Mouse (Mus musculus): ENCODE data around the gene Mgme1.
A peak's percentile ranks its signal among the peaks of the same experiment; 100 is the strongest.

Gene Mgme1

DNA sequence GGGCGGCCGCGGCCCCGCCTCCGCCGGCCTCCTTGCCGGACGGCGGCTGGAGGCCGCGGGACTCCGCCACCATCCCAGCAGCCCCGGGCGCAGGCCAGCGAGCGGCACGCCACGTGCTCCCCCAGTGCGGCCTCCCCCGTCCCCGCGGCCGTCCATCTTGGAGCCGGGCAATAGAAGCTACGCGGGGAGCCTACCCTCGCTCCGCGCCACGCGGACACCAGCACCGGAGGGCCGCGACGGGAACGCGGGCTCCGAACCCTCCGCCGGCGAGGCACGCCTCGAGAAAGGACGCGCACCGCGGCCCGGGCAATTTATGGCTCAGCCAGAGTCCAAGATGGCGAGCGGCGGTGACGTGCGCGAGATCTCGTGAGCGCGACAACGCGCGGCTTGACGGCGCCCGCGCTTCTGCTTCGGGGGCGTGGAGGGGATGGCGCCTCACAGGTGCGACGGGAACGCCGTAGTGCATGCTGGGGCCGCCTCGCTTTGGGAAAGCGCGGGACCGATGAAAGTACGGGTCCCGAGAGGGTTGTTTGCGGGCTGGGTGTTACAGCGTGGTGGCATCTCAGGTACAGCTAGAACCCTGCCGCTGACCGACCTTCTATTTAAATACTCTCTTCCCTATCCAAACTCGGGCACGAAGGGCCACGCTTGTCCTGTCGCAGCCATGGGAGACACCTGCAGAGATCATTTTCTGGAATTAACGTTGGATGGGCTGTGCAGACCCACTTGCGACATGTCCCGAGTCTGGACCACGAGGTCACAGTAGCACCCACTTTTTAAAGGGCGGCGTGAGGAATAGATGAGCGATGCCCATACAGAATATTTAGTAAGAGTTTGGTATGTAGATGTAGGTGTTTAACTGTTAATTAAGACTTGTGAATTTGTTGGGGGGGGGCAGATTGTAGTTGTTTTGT is at the start of gene Mgme1, which contains the start of gene Snx5:
Mgme1 (plus strand) TSS at position 157 of the 914 bp plus-strand sequence.
Snx5 (minus strand) TSS at position 400 of the 914 bp plus-strand sequence.
- peak; percentile 92 to 93 for DNase-seq (ENCODE audit: low spot score in 2 of 2)

GRCm38 (mm10) chr2:144224351-144224750 is 46.1 kb upstream of the Mgme1 start:
- no peak for DNase-seq (ENCODE audit: low spot score in 2 of 2)

GRCm38 (mm10) chr2:144226906-144227586 is 43.4 kb upstream of the Mgme1 start:
- no peak for DNase-seq (ENCODE audit: low spot score in 2 of 2)

- no peak for DNase-seq (ENCODE audit: low spot score in 2 of 2)
Observed at GRCm38 (mm10) chr2:144228521-144229346, 41.7 kb upstream of the Mgme1 start.

DNA sequence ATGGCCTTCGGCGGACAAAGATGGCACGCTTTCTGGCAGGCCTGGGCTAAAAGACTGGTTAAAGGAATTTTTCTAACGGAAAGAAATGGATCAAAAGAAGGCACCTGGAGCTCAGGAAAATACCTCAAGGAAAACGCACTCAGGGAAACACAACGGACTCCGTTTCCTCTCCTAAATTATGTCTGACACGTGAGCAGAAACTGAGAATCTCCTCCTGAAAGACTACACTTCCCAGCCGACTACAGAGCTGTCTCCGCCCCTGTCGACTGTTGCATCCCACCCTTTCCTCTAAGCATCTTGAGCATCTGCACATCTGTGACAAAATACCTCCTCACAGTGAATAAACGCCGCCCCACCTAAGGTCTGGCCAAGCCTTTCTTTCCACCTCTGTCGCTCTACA is 40.8 kb upstream of the Mgme1 start:
- DNase-seq (ENCODE audit: low spot score in 2 of 2) = no peak

- no peak for DNase-seq (ENCODE audit: low spot score in 2 of 2)
Observed at GRCm38 (mm10) chr2:144230498-144230897, 40.0 kb upstream of the Mgme1 start.

DNA sequence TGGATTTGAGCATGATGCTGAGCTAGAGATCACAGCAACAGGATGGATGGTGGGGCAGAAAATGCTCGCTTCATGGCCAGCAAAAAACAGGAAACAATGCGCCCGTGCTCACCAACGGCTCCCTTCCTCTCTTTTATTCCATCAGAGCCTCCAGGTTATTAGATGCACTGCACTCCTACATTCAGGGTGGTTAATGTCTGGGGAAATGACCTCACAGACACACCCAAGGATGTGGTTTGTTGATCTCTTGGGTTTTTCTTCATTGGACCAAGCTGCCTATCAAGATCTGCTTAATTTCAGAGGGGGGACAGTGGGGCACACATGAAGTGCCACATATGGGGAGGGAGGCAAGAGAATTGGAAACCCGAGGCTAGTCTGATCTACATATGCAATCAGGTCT is 39.3 kb upstream of the Mgme1 start:
- no peak for DNase-seq (ENCODE audit: low spot score in 2 of 2)

GRCm38 (mm10) chr2:144233534-144233933 is 36.9 kb upstream of the Mgme1 start:
- no peak for DNase-seq (ENCODE audit: low spot score in 2 of 2)

GRCm38 (mm10) chr2:144235776-144236175 is 34.7 kb upstream of the Mgme1 start:
- DNase-seq (ENCODE audit: low spot score in 2 of 2) = no peak

DNA sequence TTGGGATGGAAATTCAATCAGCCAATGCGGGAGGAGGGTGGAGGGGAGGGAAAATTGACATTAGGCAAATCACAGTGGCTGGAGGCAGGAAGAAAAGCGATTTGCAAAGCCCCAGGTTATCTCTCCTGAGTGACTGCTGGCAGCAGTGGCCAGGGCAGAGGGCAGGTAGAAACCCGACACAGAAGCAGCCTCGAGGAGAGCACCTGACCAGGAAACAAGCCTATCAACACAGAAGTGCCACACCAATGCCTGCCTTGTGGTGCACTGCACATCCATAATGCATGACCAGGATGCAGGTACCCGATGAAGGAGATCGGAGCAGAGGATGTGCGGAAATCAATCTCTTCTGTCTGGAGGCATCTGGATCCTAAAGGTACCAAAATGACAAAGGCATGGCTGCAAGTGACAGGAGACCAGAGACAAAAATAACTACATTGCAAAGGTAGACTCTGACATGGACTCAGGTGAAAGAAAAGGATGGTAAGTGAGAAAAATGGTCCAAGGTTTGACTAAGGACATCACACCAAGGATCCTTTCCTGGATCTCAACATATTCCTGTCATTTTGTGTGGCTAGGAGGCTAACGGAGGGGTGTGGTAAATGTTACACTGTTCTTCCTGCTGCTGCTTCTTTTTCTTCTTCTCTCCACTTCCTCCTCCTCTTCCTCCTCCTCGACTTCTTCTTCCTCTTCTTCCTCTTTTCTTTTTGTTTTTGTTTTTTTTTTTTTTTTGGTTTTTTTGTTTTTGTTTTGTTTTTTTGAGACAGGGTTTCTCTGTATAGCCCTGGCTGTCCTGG is 33.5 kb upstream of the Mgme1 start:
- DNase-seq (ENCODE audit: low spot score in 2 of 2) = no peak

GRCm38 (mm10) chr2:144238341-144238740 is 32.1 kb upstream of the Mgme1 start:
- no peak for DNase-seq (ENCODE audit: low spot score in 2 of 2)

GRCm38 (mm10) chr2:144239318-144239717 is 31.1 kb upstream of the Mgme1 start:
- no peak for DNase-seq (ENCODE audit: low spot score in 2 of 2)

GRCm38 (mm10) chr2:144240095-144240899 is 30.2 kb upstream of the Mgme1 start:
- DNase-seq (ENCODE audit: low spot score in 2 of 2) = no peak

- no peak for DNase-seq (ENCODE audit: low spot score in 2 of 2)
Observed at GRCm38 (mm10) chr2:144245464-144245863, 25.0 kb upstream of the Mgme1 start.

GRCm38 (mm10) chr2:144246270-144246669 is 24.2 kb upstream of the Mgme1 start:
- no peak for DNase-seq (ENCODE audit: low spot score in 2 of 2)

- DNase-seq (ENCODE audit: low spot score in 2 of 2) = peak in 1 of 2 experiments; percentile 28
Observed at GRCm38 (mm10) chr2:144247337-144247978, 23.0 kb upstream of the Mgme1 start.

DNA sequence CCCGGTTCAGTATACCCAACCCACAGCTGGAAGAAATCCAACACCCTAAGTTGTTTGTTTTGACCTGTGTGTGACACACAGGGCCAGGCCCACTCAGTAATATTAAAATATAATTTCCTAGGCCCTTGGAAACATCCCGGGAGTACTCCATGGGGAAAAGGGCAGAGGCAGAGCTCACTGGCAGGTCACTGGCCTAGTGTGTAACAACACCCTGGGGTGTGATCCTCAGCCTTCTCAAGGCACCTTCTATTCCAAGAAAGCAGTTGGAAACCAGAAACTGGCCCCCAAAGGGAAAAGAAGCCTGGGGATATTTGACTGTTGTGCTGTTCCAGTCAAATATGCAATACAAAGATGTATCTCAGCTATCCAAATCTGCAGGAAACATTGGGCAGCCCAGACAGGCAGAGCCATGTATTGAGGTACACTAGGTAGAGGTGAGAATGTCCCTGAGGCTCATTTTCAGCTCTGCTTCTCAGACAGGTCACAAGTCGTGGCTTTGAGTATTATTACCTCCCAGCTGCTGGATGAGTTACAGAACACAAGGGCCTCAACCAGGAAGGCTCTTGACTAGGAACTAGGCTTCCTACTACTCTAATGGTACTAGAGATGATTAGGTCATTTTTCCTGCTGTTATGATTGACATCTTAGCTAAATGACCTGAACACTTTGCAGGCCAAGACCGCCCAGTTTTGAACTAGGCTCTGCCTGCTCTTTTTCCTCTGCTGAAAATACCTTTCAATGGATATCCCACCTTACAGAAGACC is 21.7 kb upstream of the Mgme1 start:
- no peak for DNase-seq (ENCODE audit: low spot score in 2 of 2)

DNA sequence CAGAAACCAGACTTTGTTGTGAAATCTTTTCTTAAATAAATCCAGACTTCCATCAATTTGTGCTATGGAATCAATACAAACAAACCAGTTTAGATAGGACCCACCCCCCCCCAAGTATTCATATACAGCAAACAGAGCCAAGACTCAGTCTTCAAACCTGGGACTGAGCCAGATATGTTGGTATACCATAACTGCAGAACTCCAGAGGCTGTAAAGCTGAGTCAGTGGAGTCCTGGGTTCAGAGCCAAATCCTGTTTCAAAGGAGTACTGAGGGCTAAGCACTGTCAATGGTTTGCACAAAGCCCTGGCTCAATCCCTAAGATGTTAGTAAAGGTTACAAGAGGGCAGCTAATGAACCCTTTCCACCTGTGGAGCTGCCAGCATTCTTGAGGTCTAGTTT is 20.4 kb upstream of the Mgme1 start:
- DNase-seq (ENCODE audit: low spot score in 2 of 2) = no peak

DNA sequence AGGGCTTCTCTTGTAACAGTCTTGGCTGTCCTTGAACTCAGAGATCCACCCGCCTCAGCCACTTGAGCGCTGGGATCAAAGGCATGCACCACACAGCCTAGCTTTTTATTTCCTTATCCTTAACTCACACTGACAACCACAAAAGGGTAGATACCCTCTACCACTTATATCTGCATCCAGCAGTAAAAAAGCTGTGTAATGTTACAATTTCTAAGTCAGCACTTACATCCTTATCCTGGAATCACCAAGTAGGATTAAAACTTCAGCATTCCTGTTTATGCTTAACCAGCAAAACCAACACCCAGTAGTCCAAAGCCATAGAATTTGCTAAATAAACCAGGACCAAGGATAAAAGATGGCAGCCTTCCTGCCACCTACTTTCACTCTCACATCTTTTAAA is 7.6 kb upstream of the Mgme1 start:
- no peak for DNase-seq (ENCODE audit: low spot score in 2 of 2)

Data from frontal cortex, postnatal 14 days (tissue).